Mouse (Mus musculus) bone marrow, adult 2 months (tissue): ENCODE measurements around the gene Tmem8. TPM values are rescaled to one million over a fixed set of nuclear protein-coding genes. Genes with fewer than 3 reads are reported as not detected.

Experiments used
- H3K27ac ChIP-seq: fragments of 200-500 bp; 2 replicates; pipeline ENCODE4 v1.5.1; 2012; ENCODE audit warnings: low read depth, mild to moderate bottlenecking, control low read depth, inconsistent platforms, low read length; ENCODE audit not compliant: control insufficient read depth, poor library complexity, insufficient read depth
- H3K4me1 ChIP-seq: fragments of 200-500 bp; 2 replicates; pipeline ENCODE4 v1.6.1; 2011; ENCODE audit warnings: low read length; ENCODE audit not compliant: control insufficient read depth, insufficient read depth
- H3K4me3 ChIP-seq: fragments of 200-500 bp; replicated peaks from 2 replicates; pipeline ENCODE3; 2011; ENCODE audit warnings: mild to moderate bottlenecking, low read depth, low read length, control low read depth; ENCODE audit not compliant: control insufficient read depth
- CTCF ChIP-seq: fragments of 200-500 bp; IDR thresholded peaks from 2 replicates; pipeline ENCODE4 v1.5.1; 2011; ENCODE audit warnings: low read length, control low read depth; ENCODE audit not compliant: control insufficient read depth, insufficient read depth
- POLR2A ChIP-seq: fragments of 200-500 bp; IDR thresholded peaks from 2 replicates; pipeline ENCODE4 v1.6.1; 2011; ENCODE audit warnings: low read depth, mild to moderate bottlenecking, control low read depth, low read length, borderline replicate concordance; ENCODE audit not compliant: control insufficient read depth
- WGBS: fragments of 180-500 bp; shearing (Covaris S2); methylation state at CpG from one replicate; pipeline ENCODE4 v1.1.7; 2018; 5-methylcytosine and 5-hydroxymethylcytosine counted together
- polyA plus RNA-seq: library from polyadenylated mRNA; stranded (reverse); fragments of >200 nt; gene quantifications from 2 replicates; pipeline ENCODE4 v1.2.4, GENCODE M21; 2011; ENCODE audit warnings: low replicate concordance; ENCODE audit not compliant: missing spikeins, insufficient read depth, insufficient read length

The Tmem8 gene
- polyA plus RNA-seq, 1 experiment: 27.3 TPM

DNA sequence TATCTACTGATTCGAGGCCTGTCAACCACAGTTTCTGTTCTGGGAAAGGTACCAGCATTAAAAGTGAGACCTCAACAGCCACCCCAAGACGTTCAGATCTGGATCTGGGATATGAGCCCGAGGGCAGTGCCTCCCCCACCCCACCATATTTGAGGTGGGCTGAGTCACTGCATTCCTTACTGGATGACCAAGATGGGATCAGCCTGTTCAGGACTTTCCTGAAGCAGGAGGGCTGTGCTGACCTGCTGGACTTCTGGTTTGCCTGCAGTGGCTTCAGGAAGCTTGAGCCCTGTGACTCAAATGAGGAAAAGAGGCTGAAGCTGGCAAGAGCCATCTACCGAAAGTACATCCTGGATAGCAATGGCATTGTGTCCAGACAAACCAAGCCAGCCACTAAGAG is 29.7 kb downstream of the Tmem8 start:
- Histone ChIP-seq H3K27ac (no peak overlapping the region), H3K4me3 (no peak overlapping the region), H3K4me1 (peaks cover 2% of the 10 kb centered on the region; the same call in 1 of the 2 replicates)
- TF ChIP-seq CTCF (no peak), POLR2A (no peak)
- WGBS: 81% methylated on average over 4 of the region's 4 CpGs

DNA sequence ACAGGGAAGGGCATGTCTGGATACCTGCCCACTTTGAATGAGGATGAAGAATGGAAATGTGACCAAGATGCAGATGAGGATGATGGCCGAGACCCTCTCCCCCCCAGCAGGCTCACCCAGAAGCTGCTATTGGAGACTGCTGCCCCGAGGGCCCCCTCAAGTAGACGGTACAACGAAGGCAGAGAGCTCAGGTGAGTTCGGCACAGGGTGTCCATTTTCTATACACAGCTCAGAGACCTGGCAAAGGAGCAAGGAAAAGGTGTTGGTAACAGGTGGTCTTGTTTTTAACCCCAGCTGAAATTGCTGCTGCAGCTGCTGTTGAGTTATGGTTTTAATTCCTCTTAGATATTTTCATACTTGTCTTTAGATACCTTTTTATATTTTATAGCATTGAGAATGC is 30.3 kb downstream of the Tmem8 start:
- TF ChIP-seq POLR2A (no peak), CTCF (no peak)
- Histone ChIP-seq H3K4me3 (no peak overlapping the region), H3K27ac (no peak overlapping the region), H3K4me1 (peaks cover 2% of the 10 kb centered on the region; the same call in 1 of the 2 replicates)
- WGBS: 88% methylated on average over 5 of the region's 5 CpGs

GRCm38 (mm10) chr17:26149056-26149455 is 36.0 kb downstream of the Tmem8 start:
- Histone ChIP-seq H3K4me1 (no peaks in the 10 kb centered on the region), H3K4me3 (no peak overlapping the region), H3K27ac (no peak overlapping the region)
- TF ChIP-seq CTCF (no peak), POLR2A (no peak)
- whole genome bisulfite sequencing: 82% methylated on average over 2 of the region's 2 CpGs

DNA sequence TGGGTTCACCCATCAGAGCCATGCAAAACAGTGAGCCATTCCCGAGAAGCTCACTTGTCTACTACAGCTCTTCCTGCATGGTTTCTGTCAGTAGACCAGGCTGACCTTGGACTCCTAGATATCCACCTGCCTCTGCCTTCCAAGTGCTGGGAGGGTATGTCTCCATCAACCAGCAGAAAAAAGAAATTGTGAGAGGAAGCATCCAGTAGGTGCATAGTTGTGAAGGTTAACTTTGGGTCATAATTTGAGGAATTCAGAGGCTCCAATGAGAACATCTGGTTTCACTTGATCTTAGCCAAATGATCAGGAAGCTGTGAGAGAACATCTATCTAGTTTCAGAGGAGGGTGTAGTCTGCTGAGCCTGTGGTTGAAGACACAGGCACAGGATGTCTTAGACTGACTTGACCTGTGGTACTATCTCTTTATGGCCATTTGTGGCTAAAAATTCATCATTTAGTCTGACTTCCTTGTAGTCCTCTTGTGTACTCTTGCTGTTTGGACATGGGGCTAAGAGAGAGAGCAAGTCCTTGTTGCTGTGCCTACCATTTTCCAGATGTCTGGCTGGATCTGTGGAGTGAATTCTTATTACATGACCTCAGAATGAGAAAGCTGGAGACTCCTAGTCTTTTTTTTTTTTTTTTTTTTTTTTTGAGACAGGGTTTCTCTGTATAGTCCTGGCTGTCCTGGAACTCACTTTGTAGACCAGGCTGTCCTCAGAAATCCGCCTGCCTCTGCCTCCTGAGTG is 39.0 kb downstream of the Tmem8 start:
- Histone ChIP-seq H3K4me1 (no peaks in the 10 kb centered on the region), H3K4me3 (no peak overlapping the region), H3K27ac (no peak overlapping the region)
- 84% methylated on average over 2 of the region's 2 CpGs for WGBS
- TF ChIP-seq POLR2A (no peak), CTCF (no peak)

GRCm38 (mm10) chr17:26162736-26163135 is 49.6 kb downstream of the Tmem8 start:
- no peaks in the 10 kb centered on the region; the same call in 1 of the 2 replicates for H3K4me1 ChIP-seq
- H3K27ac ChIP-seq: no peak overlapping the region
- WGBS: 84% methylated on average over 1 of the region's 1 CpGs
- H3K4me3 ChIP-seq: no peak overlapping the region
- TF ChIP-seq CTCF: no peak
- TF ChIP-seq POLR2A: no peak

GRCm38 (mm10) chr17:26168039-26168438 is 54.9 kb downstream of the Tmem8 start:
- Histone ChIP-seq H3K27ac (peak overlapping the region; percentile 51; the same call in 1 of the 2 replicates), H3K4me3 (no peak overlapping the region), H3K4me1 (peaks cover 5% of the 10 kb centered on the region)
- TF ChIP-seq CTCF (no peak), POLR2A (no peak)
- 3% methylated on average over 2 of the region's 2 CpGs for WGBS

Other genes with a start within 250 kb of the Tmem8 start
- 6.8 and 12.7 TPM in 2 replicates for gene Mcrip2, start 244.5 kb upstream of the Tmem8 start, polyA plus RNA-seq
- gene Mettl26, start 238.2 kb upstream of the Tmem8 start, polyA plus RNA-seq: 25.6 and 30.0 TPM in 2 replicates
- gene Wfikkn1, start 232.4 kb upstream of the Tmem8 start, polyA plus RNA-seq: 1.6 and 2.2 TPM in 2 replicates
- gene Rab40c, start 193.6 kb upstream of the Tmem8 start, polyA plus RNA-seq: 5.0 and 6.9 TPM in 2 replicates
- gene Pigq, start 168.4 kb upstream of the Tmem8 start, polyA plus RNA-seq: 241 and 296 TPM in 2 replicates
- gene Nhlrc4, start 168.3 kb upstream of the Tmem8 start, polyA plus RNA-seq: 3.8 and 6.8 TPM in 2 replicates
- not detected in 2 replicates for gene A930017K11Rik, start 160.7 kb upstream of the Tmem8 start, polyA plus RNA-seq
- gene Capn15, start 127.5 kb upstream of the Tmem8 start, polyA plus RNA-seq: 11.7 and 18.2 TPM in 2 replicates
- 1.2 and 4.7 TPM in 2 replicates for gene Rab11fip3, start 43.7 kb upstream of the Tmem8 start, polyA plus RNA-seq
- gene Decr2, start 23.0 kb upstream of the Tmem8 start, polyA plus RNA-seq: 3.5 and 5.6 TPM in 2 replicates
- 9.0 and 20.4 TPM in 2 replicates for gene Nme4, start 17.7 kb upstream of the Tmem8 start, polyA plus RNA-seq
- gene Mrpl28, start 10.2 kb downstream of the Tmem8 start, polyA plus RNA-seq: 60.2 and 70.6 TPM in 2 replicates
- gene Axin1, start 25.4 kb downstream of the Tmem8 start, polyA plus RNA-seq: 21.7 and 23.1 TPM in 2 replicates
- gene Pdia2, start 85.8 kb downstream of the Tmem8 start, polyA plus RNA-seq: 10.9 and 23.9 TPM in 2 replicates
- gene Rgs11, start 89.7 kb downstream of the Tmem8 start, polyA plus RNA-seq: 1.2 TPM in 1 of 2 replicates, not detected in the other
- gene Arhgdig, start 94.5 kb downstream of the Tmem8 start, polyA plus RNA-seq: 4.0 TPM in 1 of 2 replicates, not detected in the other
- gene Fam234a, start 130.9 kb downstream of the Tmem8 start, polyA plus RNA-seq: 4.7 and 9.0 TPM in 2 replicates
- gene Luc7l, start 139.6 kb downstream of the Tmem8 start, polyA plus RNA-seq: 45.6 and 59.8 TPM in 2 replicates